Mouse (Mus musculus) stomach, embryonic 15.5 days (tissue): ENCODE measurements around the gene Hspb1. TPM values are rescaled to one million over a fixed set of nuclear protein-coding genes. Genes with fewer than 3 reads are reported as not detected.

Experiments
- ATAC-seq: fragments of 200-750 bp; cut with Nextera tagmentation; 2 replicates; pipeline ENCODE4 v1.8.0; 2017; ENCODE audit warnings: low read depth, moderate number of reproducible peaks, moderate TSS enrichment; ENCODE audit not compliant: insufficient read depth, low FRiP score
- H3K27ac ChIP-seq: fragments of 300-500 bp; sonication (generic); 2 replicates; pipeline ENCODE4 v1.5.1; 2015; ENCODE audit warnings: mild to moderate bottlenecking, inconsistent platforms
- H3K27me3 ChIP-seq: fragments of 300-500 bp; sonication (generic); replicated peaks from 2 replicates; pipeline ENCODE4 v1.6.1; 2015; ENCODE audit warnings: inconsistent platforms
- H3K36me3 ChIP-seq: fragments of 300-500 bp; sonication (generic); 2 replicates; pipeline ENCODE4 v1.6.1; 2015; ENCODE audit warnings: inconsistent platforms
- H3K4me1 ChIP-seq: fragments of 300-500 bp; sonication (generic); 2 replicates; pipeline ENCODE4 v1.6.1; 2015; ENCODE audit warnings: inconsistent platforms
- H3K4me2 ChIP-seq: fragments of 300-500 bp; sonication (generic); 2 replicates; pipeline ENCODE4 v1.6.1; 2015; ENCODE audit warnings: mild to moderate bottlenecking, inconsistent platforms
- H3K4me3 ChIP-seq: fragments of 300-500 bp; sonication (generic); replicated peaks from 2 replicates; pipeline ENCODE4 v1.5.1; 2015; ENCODE audit warnings: inconsistent platforms
- H3K9ac ChIP-seq: fragments of 300-500 bp; sonication (generic); 2 replicates; pipeline ENCODE4 v1.6.1; 2015; ENCODE audit warnings: inconsistent platforms
- H3K9me3 ChIP-seq: fragments of 300-500 bp; sonication (generic); 2 replicates; pipeline ENCODE4 v1.6.1; 2016; ENCODE audit warnings: inconsistent platforms
- WGBS: fragments of 180-500 bp; shearing (Covaris S2); methylation state at CpG from one replicate; pipeline ENCODE4 v1.1.7; 2015; 5-methylcytosine and 5-hydroxymethylcytosine counted together
- polyA plus RNA-seq: library from polyadenylated mRNA; unstranded; fragments of >200 nt; fragmentation: Nextera tagmentation; extraction: Ambion mirVana; gene quantifications from 2 replicates; pipeline ENCODE4 v1.2.1, GENCODE M21; 2015

Hspb1 gene
- polyA plus RNA-seq, 1 experiment from 2014 or later, result 451 TPM

DNA sequence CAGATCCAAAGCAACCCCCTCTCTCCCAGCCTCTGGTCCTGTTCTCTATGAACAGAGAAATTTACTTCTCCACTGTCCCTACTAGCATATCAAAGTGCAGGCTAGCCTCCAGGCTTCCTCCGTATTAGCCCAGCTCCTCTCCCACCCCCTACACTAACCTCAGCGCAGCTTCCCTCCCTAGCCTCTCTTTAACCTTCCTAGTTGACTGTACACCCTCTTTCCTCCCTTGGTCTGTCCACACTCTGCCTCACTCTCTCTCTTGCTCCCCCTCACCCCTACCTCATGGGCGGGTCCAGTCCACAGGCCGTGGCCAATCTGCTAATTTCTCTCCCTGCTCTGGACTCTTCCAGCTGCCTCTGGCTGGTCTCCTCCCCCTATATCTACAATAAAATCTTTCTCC, 2.6 kb downstream of the Hspb1 start:
- H3K9me3 ChIP-seq, result no peaks in the 10 kb centered on the region
- no peak overlapping the region for H3K4me2 ChIP-seq
- peaks cover 11% of the 10 kb centered on the region for H3K4me1 ChIP-seq
- H3K27me3 ChIP-seq, result peaks cover 6% of the 10 kb centered on the region
- no peak for ATAC-seq
- H3K27ac ChIP-seq, result peak overlapping the region; percentile 35; the same call in 1 of the 2 replicates
- H3K9ac ChIP-seq, result no peak overlapping the region
- H3K4me3 ChIP-seq, result no peak overlapping the region
- WGBS, result 44% methylated on average over 4 of the region's 4 CpGs
- no peaks in the 10 kb centered on the region for H3K36me3 ChIP-seq

DNA sequence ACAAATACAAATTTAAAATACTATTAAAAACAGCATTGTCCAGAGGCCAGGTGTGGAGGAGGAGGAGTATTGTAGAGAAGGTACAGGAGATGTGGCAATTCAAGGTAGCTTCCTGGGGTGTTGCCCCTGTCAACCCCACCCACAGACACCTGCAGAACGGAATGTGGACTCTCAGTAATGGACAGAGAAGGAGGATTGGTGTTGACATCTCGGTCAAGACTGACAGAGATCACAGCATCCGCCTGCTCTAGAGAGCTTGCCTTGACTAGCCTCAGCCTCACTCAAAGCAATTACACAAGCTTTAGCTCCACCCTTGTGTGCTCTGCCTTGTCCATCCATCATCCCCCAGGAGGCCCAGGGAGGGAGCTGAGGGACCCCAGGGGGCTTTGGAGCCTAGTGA, 3.2 kb downstream of the Hspb1 start:
- H3K9me3 ChIP-seq, result no peaks in the 10 kb centered on the region
- WGBS, result 37% methylated on average over 3 of the region's 3 CpGs
- H3K27ac ChIP-seq, result no peak overlapping the region; the same call in 1 of the 2 replicates
- no peak overlapping the region for H3K4me3 ChIP-seq
- no peak overlapping the region for H3K9ac ChIP-seq
- peaks cover 11% of the 10 kb centered on the region for H3K4me1 ChIP-seq
- H3K36me3 ChIP-seq, result no peaks in the 10 kb centered on the region
- peaks cover 6% of the 10 kb centered on the region for H3K27me3 ChIP-seq
- ATAC-seq, result no peak
- no peak overlapping the region for H3K4me2 ChIP-seq

- H3K4me2 ChIP-seq, result peak overlapping the region; percentile 16; the same call in 1 of the 2 replicates
- H3K27ac ChIP-seq, result peak overlapping the region; percentile 78
- peaks cover 11% of the 10 kb centered on the region for H3K4me1 ChIP-seq
- ATAC-seq, result no peak
- no peak overlapping the region for H3K4me3 ChIP-seq
- H3K27me3 ChIP-seq, result peaks cover 6% of the 10 kb centered on the region
- no peaks in the 10 kb centered on the region for H3K9me3 ChIP-seq
- no peak overlapping the region for H3K9ac ChIP-seq
- 43% methylated on average over 9 of the region's 9 CpGs for WGBS
- H3K36me3 ChIP-seq, result no peaks in the 10 kb centered on the region
These were observed 5.1 kb downstream of the Hspb1 start for GRCm38 (mm10) chr5:135892589-135893351.

DNA sequence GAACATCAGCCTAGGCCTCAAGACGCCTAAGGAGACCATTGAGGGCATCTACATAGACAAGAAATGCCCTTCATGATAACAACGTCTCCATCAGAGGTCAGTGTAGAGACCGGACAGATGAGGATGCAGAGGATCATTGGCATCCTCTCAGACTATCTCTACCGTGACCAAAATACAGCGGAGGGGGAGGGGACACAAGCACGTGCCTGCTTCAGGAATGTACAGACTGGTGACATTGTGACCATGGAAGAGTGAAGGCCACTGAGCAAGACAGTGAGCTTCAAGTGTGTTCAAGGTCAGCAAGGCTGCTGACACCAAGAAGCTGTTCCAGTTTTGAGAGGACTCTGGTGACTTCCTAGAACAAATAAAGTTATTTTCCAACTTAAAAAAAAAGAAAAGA, 7.2 kb downstream of the Hspb1 start:
- ATAC-seq, result no peak
- WGBS, result 77% methylated on average over 6 of the region's 6 CpGs
- no peak overlapping the region for H3K4me2 ChIP-seq
- no peaks in the 10 kb centered on the region for H3K36me3 ChIP-seq
- no peaks in the 10 kb centered on the region for H3K27me3 ChIP-seq
- H3K9me3 ChIP-seq, result no peaks in the 10 kb centered on the region
- no peak overlapping the region for H3K9ac ChIP-seq
- no peak overlapping the region for H3K4me3 ChIP-seq
- H3K4me1 ChIP-seq, result peaks cover 4% of the 10 kb centered on the region; the same call in 1 of the 2 replicates
- H3K27ac ChIP-seq, result no peak overlapping the region

- ATAC-seq, result no peak
- Histone ChIP-seq H3K9ac (no peak overlapping the region), H3K9me3 (no peaks in the 10 kb centered on the region), H3K4me2 (no peak overlapping the region), H3K4me3 (no peak overlapping the region), H3K4me1 (no peaks in the 10 kb centered on the region), H3K27ac (no peak overlapping the region), H3K36me3 (no peaks in the 10 kb centered on the region), H3K27me3 (no peaks in the 10 kb centered on the region)
- 17% methylated on average over 3 of the region's 3 CpGs for WGBS
These were observed 10.3 kb downstream of the Hspb1 start for GRCm38 (mm10) chr5:135898028-135898427.

GRCm38 (mm10) chr5:135898995-135899394, 11.3 kb downstream of the Hspb1 start:
- Histone ChIP-seq H3K9me3 (no peaks in the 10 kb centered on the region), H3K4me2 (no peak overlapping the region), H3K4me1 (0 out of 2 replicates have a peak, but pooled peaks cover 4% of the 10 kb centered on the region), H3K9ac (no peak overlapping the region), H3K4me3 (no peak overlapping the region), H3K27ac (no peak overlapping the region), H3K27me3 (no peaks in the 10 kb centered on the region), H3K36me3 (no peaks in the 10 kb centered on the region)
- 63% methylated on average over 4 of the region's 4 CpGs for WGBS
- no peak for ATAC-seq

GRCm38 (mm10) chr5:135899833-135900232, 12.1 kb downstream of the Hspb1 start:
- WGBS, result 56% methylated on average over 4 of the region's 4 CpGs
- Histone ChIP-seq H3K36me3 (no peaks in the 10 kb centered on the region), H3K27ac (no peak overlapping the region), H3K27me3 (no peaks in the 10 kb centered on the region), H3K9me3 (no peaks in the 10 kb centered on the region), H3K4me2 (no peak overlapping the region), H3K4me1 (0 out of 2 replicates have a peak, but pooled peaks cover 9% of the 10 kb centered on the region), H3K9ac (no peak overlapping the region), H3K4me3 (no peak overlapping the region)
- no peak for ATAC-seq

DNA sequence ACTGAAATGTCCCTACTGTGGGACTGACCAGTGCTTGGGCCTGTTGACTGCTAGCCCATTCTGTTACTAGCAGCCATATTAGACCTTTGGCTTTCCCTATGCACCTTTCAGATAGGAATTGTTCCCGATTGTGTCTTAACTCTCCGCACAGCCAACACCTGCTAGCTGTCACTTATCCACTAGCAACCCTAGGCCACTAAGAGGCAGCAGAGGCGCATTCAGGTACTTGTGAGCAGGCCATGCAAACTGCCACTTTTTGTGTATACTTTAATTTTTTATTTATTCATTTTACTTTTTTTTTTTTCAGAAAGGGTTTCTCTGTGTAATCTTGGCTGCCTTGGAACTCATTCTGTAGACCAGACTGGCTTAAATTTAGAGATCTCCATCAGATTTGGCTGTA, 13.0 kb downstream of the Hspb1 start:
- Histone ChIP-seq H3K4me2 (no peak overlapping the region), H3K27me3 (no peaks in the 10 kb centered on the region), H3K27ac (no peak overlapping the region), H3K9ac (no peak overlapping the region), H3K4me1 (0 out of 2 replicates have a peak, but pooled peaks cover 9% of the 10 kb centered on the region), H3K9me3 (no peaks in the 10 kb centered on the region), H3K36me3 (no peaks in the 10 kb centered on the region), H3K4me3 (no peak overlapping the region)
- WGBS, result 72% methylated on average over 3 of the region's 3 CpGs
- ATAC-seq, result no peak

DNA sequence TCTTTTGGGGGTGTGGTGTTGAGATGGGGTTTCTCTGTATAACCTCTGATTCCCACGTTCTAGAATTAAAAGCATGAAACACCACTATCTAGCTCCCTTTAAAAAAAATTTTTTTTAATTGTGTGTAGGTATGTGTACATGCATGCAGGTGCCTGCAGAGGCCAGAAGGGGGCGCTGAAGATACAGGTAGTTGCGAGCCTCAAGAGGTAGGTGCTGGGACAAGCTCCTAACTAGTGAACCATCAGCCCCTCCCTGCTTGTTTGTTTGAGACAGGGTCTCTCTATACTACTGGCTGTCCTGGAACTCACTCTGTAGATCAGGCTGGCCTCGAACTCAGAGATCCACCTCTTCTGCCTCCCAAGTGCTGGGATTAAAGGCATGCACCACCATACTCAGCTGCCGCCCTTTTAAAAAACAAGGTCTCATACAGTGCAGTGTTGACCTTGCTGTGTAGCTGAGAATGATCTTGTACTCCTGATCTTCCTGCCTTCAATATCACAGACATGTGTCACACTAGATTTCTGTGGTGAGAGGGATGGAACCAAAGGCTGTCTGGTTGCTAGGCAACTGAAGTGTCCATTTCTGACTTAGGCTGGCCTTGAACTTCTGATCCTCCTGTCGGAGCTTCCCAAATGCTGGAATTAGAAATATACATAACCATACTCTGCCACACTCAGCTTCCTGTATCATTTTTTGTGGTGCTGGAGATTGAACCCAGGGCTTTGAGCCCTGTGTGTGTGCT, 13.8 kb downstream of the Hspb1 start:
- ATAC-seq, result no peak

DNA sequence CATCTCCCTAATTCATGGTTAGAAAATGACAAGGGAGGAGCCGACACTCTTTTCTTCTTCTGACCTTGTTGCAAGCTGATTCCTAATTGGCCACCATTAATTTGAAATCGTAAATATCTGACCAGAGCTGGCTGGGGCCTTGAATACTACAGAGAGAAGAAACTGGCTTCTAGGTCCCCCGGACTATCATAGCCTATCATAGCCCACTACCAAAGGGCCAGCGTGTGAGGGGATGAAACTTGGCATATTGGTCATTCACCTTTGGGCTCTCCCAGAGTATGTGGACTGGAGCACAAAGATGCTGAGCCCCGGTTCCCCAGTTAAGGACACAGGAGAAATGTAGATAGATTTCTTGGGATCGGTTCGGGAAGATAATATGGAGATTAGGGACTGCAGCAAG, 15.3 kb downstream of the Hspb1 start:
- Histone ChIP-seq H3K36me3 (peaks cover 4% of the 10 kb centered on the region; the same call in 1 of the 2 replicates), H3K9ac (no peak overlapping the region), H3K9me3 (no peaks in the 10 kb centered on the region), H3K4me2 (peak overlapping the region; percentile 60), H3K4me3 (peak overlapping the region; percentile 40), H3K27ac (no peak overlapping the region), H3K4me1 (0 out of 2 replicates have a peak, but pooled peaks cover 9% of the 10 kb centered on the region), H3K27me3 (no peaks in the 10 kb centered on the region)
- ATAC-seq, result no peak
- WGBS, result 37% methylated on average over 7 of the region's 7 CpGs

More for the DNA sequence above, 13.8 kb downstream of the Hspb1 start:
- Histone ChIP-seq H3K9ac (no peak overlapping the region), H3K4me2 (no peak overlapping the region), H3K9me3 (no peaks in the 10 kb centered on the region), H3K27ac (no peak overlapping the region), H3K36me3 (no peaks in the 10 kb centered on the region), H3K4me1 (0 out of 2 replicates have a peak, but pooled peaks cover 9% of the 10 kb centered on the region), H3K27me3 (no peaks in the 10 kb centered on the region), H3K4me3 (no peak overlapping the region)
- WGBS, result 68% methylated on average over 6 of the region's 6 CpGs

DNA sequence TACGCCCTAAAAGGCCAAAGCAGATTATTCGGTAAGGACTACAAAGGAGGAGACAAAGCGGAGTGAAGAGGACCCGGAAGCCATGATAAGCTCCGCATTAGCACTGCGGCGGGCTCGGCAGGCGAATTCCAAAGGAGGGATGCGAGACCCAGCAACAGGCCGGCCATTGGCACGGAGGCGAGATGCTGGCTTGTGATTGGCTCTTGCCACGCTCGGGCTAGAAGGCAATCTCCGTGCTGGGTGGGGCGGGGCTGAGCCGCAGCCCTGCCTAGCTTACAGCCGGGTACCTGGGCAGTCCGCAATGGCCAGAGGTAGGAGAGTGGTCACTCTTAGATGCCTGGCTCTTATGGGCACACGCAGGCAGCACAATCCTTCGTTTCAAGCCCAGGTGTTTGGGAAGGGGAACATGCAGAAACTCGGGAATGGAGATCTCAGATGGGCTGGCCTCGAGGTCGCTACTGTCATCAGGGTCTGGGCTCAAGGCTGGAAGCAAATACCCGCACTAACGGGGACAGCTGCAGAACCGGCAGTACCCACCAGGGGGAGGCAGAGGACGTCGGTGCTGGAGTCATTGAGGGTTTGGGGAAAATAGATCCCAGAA, 15.9 kb downstream of the Hspb1 start:
- Histone ChIP-seq H3K9me3 (no peaks in the 10 kb centered on the region), H3K4me1 (0 out of 2 replicates have a peak, but pooled peaks cover 9% of the 10 kb centered on the region), H3K9ac (peak overlapping the region; percentile 24; the same call in 1 of the 2 replicates), H3K4me3 (peak overlapping the region; percentile 40), H3K27me3 (no peaks in the 10 kb centered on the region), H3K27ac (no peak overlapping the region), H3K4me2 (peak overlapping the region; percentile 60), H3K36me3 (peaks cover 4% of the 10 kb centered on the region; the same call in 1 of the 2 replicates)
- under 1% methylated on average over 30 of the region's 30 CpGs for WGBS
- peak; percentile 91 for ATAC-seq
